Mouse (Mus musculus) frontal cortex, postnatal 10 days (tissue): ENCODE data around the gene F11r.

Experiments
- DNase-seq, 2 experiments: peaks; one replicate each; pipeline ENCODE4 v3.0.0; 2022; ENCODE audit warnings: low spot score in 2 of 2, mixed read lengths in 1 of 2

Gene F11r

DNA sequence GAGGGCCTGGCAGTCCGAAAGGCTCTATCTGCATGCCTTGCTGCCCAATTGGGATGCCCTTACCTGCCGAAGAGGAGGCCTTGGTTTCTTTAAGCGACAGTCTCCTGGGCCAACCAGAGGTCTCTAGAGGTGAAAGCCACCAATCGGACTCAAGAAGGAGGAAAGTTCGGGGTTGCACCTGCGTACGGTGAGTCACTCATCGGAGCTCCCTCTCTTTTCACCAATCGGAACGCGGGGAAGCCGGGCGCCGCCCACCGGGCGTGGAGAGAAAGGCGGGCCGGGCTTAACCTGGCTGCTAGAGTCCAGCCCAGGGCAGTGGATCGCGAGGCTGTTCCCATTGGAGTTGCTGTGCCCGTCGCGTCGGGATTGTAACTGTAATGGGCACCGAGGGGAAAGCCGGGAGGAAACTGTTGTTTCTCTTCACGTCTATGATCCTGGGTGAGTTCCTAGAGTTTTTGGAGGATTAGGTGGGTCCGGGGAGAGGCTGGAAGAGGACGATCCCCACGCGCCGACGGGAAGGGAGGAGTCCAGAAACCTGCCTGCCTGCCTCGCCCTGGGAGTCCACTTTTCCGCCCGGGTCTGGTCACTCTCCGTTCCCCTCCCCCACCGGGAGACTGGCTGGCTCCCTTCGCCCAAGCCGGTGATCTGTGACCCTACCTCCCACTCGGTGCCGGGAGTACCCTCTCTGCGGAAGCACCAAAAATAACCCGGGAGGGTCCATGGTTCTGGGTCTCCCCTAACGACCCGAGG, at the start of gene F11r:
Gene F11r, plus strand, starts transcription at position 272 of the 750 bp plus-strand sequence.
- DNase-seq = peak in 1 of 2 experiments; percentile 45

DNA sequence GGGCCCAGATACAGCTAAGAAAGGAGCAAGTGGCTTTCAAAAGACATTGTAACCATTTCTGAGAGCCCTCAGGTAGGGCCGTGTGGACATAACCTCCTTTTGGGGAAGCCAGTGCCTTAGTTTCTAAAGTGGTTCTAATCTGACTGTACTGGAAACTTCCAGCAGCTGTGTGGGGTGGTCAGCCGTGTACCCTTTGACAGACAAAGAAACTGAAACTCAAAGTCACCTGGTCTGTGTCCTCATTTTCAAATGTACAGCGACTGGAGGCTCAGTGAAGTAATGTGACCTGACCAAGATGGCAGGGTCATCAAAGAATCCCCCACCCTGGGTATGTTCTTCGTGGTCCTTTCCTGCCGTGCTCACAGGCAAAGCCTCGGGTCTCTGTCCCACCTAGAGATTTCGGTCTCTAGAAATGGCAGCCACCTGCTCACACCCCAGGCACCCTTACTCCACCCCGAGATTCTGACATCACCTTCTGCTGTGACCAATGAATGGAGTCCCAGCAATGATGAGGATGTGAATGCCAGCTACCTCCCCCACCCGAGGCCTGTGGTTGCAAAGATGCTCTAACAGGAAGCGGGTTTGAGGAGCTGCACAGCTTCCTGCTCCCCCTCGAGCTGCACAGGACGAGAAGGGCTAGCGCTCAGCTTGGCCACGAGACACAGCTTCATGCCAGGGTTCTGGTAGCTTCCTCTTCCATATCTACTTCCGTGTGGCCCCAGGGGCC, 48.8 kb upstream of the F11r start, which contains the start of gene Arhgap30:
Gene Arhgap30, plus strand, starts transcription at position 579 of the 727 bp plus-strand sequence.
- DNase-seq = peak; percentile 28 to 52

DNA sequence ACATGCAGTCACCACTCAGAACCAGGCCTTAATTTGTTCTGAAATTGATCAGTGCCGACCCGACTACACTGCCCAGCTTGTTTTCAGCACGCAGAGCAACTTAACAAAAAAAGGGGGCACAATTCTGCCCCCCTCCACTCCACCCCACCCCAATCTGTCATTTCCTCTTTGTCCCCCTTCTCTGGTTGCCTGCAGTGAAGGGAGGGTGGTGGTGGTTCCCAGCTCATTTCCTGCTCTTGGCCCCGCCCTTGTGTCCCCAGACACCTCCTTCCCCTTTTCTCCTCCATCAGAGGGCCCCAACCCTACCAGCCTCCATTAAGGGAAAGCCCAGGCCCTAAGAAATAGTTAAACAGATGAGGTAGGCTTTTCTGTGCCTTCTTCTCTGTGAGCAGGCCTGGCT, 47.2 kb upstream of the F11r start:
- no peak for DNase-seq

GRCm38 (mm10) chr1:171401821-171402220, 35.5 kb upstream of the F11r start:
- no peak for DNase-seq

- DNase-seq = no peak
Measured at GRCm38 (mm10) chr1:171402991-171403390, 34.3 kb upstream of the F11r start.

GRCm38 (mm10) chr1:171407263-171407662, 30.1 kb upstream of the F11r start:
- DNase-seq = no peak

DNA sequence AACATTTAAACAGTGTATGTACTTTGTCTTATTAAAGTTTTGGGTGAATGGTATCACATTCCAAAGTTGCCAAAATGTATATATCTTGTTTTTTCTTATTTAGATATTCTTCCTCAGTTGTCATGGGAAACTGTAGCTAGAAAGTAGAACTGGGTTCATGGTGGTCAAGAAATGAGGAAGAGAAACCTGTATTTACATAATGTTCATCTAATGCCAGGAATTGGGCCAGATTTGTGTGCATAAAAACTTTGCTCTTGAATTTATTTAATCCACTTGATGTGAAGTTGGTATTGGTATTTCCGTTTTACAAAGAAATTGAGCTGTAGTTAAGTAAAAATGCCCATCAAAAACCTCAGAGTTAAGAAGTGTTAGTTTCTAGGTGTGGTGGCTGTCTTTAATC, 27.1 kb upstream of the F11r start:
- DNase-seq = no peak

- peak; percentile 90 to 94 for DNase-seq
Measured at GRCm38 (mm10) chr1:171410947-171411484, 26.3 kb upstream of the F11r start, which contains the start of gene Usf1. Usf1 (plus strand) TSS chr1:171411313.

DNA sequence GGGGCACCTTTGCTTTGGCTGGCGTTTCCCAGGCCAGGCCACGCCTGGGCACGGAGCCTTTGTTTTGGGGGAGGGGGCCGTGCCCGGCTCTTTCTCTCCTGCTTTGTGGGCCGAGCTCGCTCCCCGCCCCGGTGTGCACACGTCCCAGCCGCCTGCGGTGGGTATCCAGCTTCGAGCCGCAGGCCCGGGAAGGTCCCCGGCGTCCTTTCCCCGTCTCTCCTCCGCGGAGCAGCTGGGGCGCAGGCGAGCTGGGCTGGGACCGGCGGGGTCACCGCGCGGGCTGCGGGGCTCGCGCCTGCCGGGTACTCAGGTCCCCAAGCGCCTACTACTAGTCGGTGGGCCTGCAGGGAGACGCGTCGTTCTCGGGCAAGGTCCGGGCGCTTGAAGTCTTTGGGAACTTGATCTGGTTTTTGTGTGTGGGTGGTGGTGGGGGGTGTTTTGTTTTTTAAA, 25.8 kb upstream of the F11r start:
- no peak for DNase-seq

- DNase-seq = peak in 1 of 2 experiments; percentile 31
Measured at GRCm38 (mm10) chr1:171412001-171412441, 25.3 kb upstream of the F11r start.

DNA sequence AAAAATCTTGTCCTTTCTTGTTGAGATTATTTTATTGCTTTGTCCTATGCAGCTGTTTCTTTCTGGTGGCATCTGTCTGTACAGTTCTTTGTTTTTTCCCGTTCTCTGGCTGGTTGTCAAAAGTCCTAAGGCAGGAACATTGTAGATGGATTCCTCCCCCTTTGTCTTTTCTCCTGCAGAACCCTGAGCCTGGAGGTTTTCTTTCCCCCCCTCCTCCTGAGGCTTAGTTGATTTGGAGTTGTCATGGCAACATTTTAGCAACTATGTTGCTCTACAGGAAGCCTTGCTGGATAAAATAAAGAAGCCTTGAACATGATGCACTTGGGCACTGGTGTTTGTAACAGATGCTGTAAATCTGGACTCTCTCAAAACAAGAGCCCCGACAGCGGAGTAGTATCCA, 24.9 kb upstream of the F11r start:
- no peak for DNase-seq

- no peak for DNase-seq
Measured at GRCm38 (mm10) chr1:171413608-171414007, 23.7 kb upstream of the F11r start.

GRCm38 (mm10) chr1:171418660-171419059, 18.7 kb upstream of the F11r start, which contains the start of gene Tstd1:
Tstd1 (plus strand) TSS chr1:171418872.
- DNase-seq = no peak

GRCm38 (mm10) chr1:171419291-171419882, 17.9 kb upstream of the F11r start:
- no peak for DNase-seq

DNA sequence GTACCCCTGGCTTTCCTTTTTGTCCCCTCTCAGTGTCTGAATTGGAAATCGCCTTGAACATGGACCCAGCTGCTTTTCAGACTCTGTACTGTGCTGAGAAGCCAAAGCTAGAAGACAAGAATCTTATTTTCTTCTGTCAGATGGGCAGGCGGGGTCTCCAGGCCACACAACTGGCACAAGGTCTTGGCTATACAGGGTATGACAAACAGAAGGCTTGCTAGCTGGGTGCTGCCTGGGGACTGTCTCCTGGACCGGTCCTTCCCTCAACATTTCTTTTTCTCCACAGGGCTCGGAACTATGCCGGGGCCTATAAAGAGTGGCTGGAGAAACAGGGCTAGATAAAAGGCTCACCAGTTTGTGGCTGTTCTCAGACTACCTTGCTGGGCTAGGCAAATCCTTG, 17.4 kb upstream of the F11r start:
- no peak for DNase-seq

DNA sequence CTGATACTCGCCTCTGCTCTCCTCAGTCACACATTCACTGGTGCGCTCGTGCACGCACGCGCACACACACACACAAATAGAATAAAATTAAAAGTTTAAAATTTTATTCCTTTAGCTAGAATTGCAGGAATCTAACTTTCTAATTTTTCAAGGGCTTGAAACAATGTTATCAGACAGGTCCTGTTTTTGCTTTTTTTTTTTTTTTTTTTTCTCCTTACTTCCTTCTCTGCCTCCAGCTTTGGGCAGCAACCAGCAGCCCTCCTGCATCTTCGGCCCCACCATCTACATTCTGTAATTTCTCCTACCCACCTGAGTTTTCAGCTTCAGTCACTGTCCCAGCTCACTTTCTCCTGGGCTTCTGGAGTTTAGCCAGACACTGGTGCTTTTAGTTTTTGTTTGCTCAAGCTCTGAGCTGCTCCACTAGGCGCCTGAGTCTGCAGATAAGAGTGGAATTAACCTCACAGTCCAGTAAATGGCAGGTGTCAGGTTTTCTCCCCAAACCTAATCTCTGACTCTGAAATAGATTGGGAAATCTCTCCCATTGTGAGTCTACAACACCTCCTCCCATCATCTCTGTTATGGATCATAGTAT, 14.7 kb upstream of the F11r start:
- DNase-seq = no peak

GRCm38 (mm10) chr1:171424638-171425037, 12.7 kb upstream of the F11r start:
- DNase-seq = no peak

- no peak for DNase-seq
Measured at GRCm38 (mm10) chr1:171425126-171425525, 12.2 kb upstream of the F11r start.

DNA sequence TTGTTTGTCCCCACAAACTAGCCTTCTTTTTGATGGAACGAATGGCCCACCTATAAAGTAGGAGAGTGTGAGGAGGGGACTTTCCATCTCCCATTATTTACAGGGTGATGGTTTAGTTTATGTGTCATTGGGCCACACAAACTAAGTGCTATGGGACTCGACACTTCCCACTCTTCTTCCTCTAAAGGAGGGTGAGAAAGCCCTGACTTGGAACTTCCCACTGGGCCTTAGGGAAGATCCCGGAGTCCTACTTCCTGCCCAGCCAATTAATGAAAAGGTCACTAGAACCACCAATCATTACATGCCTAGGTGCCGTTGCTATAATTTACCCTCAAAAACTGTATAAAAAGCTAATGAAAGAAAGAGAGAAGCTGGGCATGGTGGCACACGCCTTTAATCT, 5.2 kb upstream of the F11r start:
- no peak for DNase-seq

- no peak for DNase-seq
Measured at GRCm38 (mm10) chr1:171435288-171435814, 2.0 kb upstream of the F11r start.

GRCm38 (mm10) chr1:171435974-171436373, 1.4 kb upstream of the F11r start:
- DNase-seq = no peak
